Mouse (Mus musculus): ENCODE measurements at regions not wholly inside any gene's neighbourhood (a gene's known extent, or its start where the extent isn't known, plus 50 kb on each side); places are given as distances from the start of the nearest gene placed in this dataset.

GRCm38 (mm10) chr13:97455961-97456360 lies 215.1 kb downstream of the Enc1 start:
- no peak for TF ChIP-seq TAL1 (IDR thresholded peaks at IDR 0.05; ENCODE audit: low read length)
- TF ChIP-seq TBP (IDR thresholded peaks at IDR 0.05; ENCODE audit: low read depth, low read length), result no peak

All from MEL (cell line).